Mouse (Mus musculus): Measurements from ENCODE around the gene Rps18.

GRCm38 (mm10) chr17:33962876-33963275 lies 7.1 kb upstream of the Rps18 start:
- TF ChIP-seq CTCF (IDR thresholded peaks at IDR 0.05; ENCODE audit: low read depth) (no peak), EP300 (IDR thresholded peaks at IDR 0.05; ENCODE audit: low read depth) (no peak)
